Mouse (Mus musculus) embryonic facial prominence, embryonic 12.5 days (tissue): ENCODE results near the gene Krt86. TPM values are rescaled to one million over a fixed set of nuclear protein-coding genes. Genes with fewer than 3 reads are reported as not detected.

Source experiments
- ATAC-seq: fragments of 200-750 bp; cut with Nextera tagmentation; 2 replicates; pipeline ENCODE4 v1.8.0; 2017; ENCODE audit not compliant: insufficient number of reproducible peaks, insufficient read depth, low FRiP score, low TSS enrichment
- H3K27ac ChIP-seq: fragments of 300-500 bp; sonication (generic); 2 replicates; pipeline ENCODE4 v1.5.1; 2016; ENCODE audit warnings: mild to moderate bottlenecking
- H3K27me3 ChIP-seq: fragments of 300-500 bp; sonication (generic); 2 replicates; pipeline ENCODE4 v1.6.1; 2016; ENCODE audit warnings: mild to moderate bottlenecking, moderate library complexity
- H3K36me3 ChIP-seq: fragments of 300-500 bp; sonication (generic); 2 replicates; pipeline ENCODE4 v1.6.1; 2016; ENCODE audit warnings: mild to moderate bottlenecking
- H3K4me1 ChIP-seq: fragments of 300-500 bp; sonication (generic); 2 replicates; pipeline ENCODE4 v1.6.1; 2016
- H3K4me2 ChIP-seq: fragments of 300-500 bp; sonication (generic); replicated peaks from 2 replicates; pipeline ENCODE4 v1.6.1; 2016; ENCODE audit warnings: mild to moderate bottlenecking, moderate library complexity
- H3K4me3 ChIP-seq: fragments of 300-500 bp; sonication (generic); 2 replicates; pipeline ENCODE4 v1.5.1; 2016; ENCODE audit warnings: mild to moderate bottlenecking
- H3K9ac ChIP-seq: fragments of 300-500 bp; sonication (generic); 2 replicates; pipeline ENCODE4 v1.6.1; 2016; ENCODE audit warnings: mild to moderate bottlenecking, moderate library complexity
- H3K9me3 ChIP-seq: fragments of 300-500 bp; sonication (generic); 2 replicates; pipeline ENCODE4 v1.6.1; 2016; ENCODE audit warnings: mild to moderate bottlenecking, moderate library complexity
- WGBS: fragments of 180-500 bp; shearing (Covaris S2); methylation state at CpG from one replicate; pipeline ENCODE4 v1.1.7; 2016; 5-methylcytosine and 5-hydroxymethylcytosine counted together
- polyA plus RNA-seq: library from polyadenylated mRNA; unstranded; fragments of >200 nt; fragmentation: Nextera tagmentation; extraction: Ambion mirVana; gene quantifications from 2 replicates; pipeline ENCODE4 v1.2.1, GENCODE M21; 2016

The Krt86 gene
- polyA plus RNA-seq, 1 experiment from 2014 or later = not detected

DNA sequence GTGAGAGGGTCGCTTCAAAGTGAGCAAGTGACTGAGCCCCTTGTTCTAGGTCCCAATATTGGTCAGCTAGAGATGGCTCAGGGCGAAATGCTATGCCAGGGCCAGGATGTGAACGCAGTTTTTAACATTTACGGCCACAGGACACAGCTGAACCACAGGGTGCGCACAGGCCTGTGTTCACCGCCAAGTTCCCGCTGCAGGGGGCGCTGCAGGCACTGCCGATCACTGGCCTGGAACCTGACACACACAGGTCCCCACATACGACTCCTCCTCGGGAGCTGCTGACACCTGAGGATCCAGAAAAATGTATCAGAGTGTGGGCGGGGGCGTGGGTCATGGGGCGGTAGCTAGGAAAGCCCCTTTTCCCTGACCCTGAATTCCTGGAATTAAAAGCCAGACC lies 14.0 kb upstream of the Krt86 start:
- Histone ChIP-seq H3K4me3 (no peak overlapping the region), H3K27ac (no peak overlapping the region), H3K9ac (no peak overlapping the region), H3K4me1 (no peaks in the 10 kb centered on the region), H3K36me3 (no peaks in the 10 kb centered on the region), H3K9me3 (no peaks in the 10 kb centered on the region), H3K4me2 (no peak overlapping the region), H3K27me3 (no peaks in the 10 kb centered on the region)
- WGBS = 74% methylated on average over 14 of the region's 14 CpGs
- no peak for ATAC-seq

DNA sequence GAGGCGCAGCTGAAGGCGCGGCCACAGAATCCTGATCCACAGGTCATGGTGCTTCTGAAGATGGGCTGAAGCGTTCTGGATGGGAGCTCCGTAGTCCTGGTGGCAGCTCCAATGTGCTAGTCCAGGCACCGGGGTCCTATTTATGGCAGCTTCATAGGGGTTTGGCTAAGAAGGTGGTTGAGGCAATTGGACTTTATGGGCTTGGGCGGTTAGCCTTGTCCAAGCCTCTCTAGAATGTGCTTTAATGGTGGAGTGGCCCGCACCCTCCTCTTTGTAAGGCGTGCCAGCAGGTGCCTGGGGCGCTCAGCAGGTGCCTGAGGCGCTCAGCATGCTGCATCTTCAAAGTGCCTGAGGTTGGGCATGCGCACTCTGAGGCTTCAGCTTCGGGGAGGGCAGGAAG lies 9.6 kb upstream of the Krt86 start, which contains the start of gene Krt81:
Gene Krt81 (minus strand): TSS at position 101 of the 400 bp plus-strand sequence.
- Histone ChIP-seq H3K4me2 (no peak within 1 kb of the TSS), H3K9me3 (no peaks in the 10 kb centered on the region), H3K4me1 (no peaks in the 10 kb centered on the region), H3K27ac (no peak within 1 kb of the TSS), H3K9ac (no peak within 1 kb of the TSS), H3K4me3 (no peak within 1 kb of the TSS), H3K36me3 (no peaks in the 10 kb centered on the region), H3K27me3 (no peaks in the 10 kb centered on the region)
- no peak for ATAC-seq
- 82% methylated on average over 13 of the region's 13 CpGs for WGBS

- Histone ChIP-seq H3K9me3 (no peaks in the 10 kb centered on the region), H3K4me1 (no peaks in the 10 kb centered on the region), H3K27ac (no peak overlapping the region), H3K4me3 (no peak overlapping the region), H3K36me3 (no peaks in the 10 kb centered on the region), H3K9ac (no peak overlapping the region), H3K4me2 (no peak overlapping the region), H3K27me3 (no peaks in the 10 kb centered on the region)
- ATAC-seq = no peak
- 83% methylated on average over 4 of the region's 4 CpGs for WGBS
Measured at GRCm38 (mm10) chr15:101469093-101469492, 4.2 kb upstream of the Krt86 start.

GRCm38 (mm10) chr15:101479007-101479665 lies 5.9 kb downstream of the Krt86 start:
- Histone ChIP-seq H3K4me3 (peak overlapping the region; percentile 37), H3K27ac (no peak overlapping the region), H3K27me3 (peaks cover 7% of the 10 kb centered on the region), H3K4me1 (peaks cover 2% of the 10 kb centered on the region; the same call in 1 of the 2 replicates), H3K9me3 (no peaks in the 10 kb centered on the region), H3K4me2 (peak overlapping the region; percentile 65), H3K36me3 (no peaks in the 10 kb centered on the region), H3K9ac (peak overlapping the region; percentile 22; the same call in 1 of the 2 replicates)
- WGBS = 10% methylated on average over 31 of the region's 31 CpGs
- 0 out of 2 replicates have a peak, but pooled peaks have one; percentile 45 for ATAC-seq

- peak overlapping the region; percentile 65 for H3K4me2 ChIP-seq
- H3K27ac ChIP-seq = no peak overlapping the region
- H3K4me1 ChIP-seq = peaks cover 2% of the 10 kb centered on the region; the same call in 1 of the 2 replicates
- H3K9ac ChIP-seq = 0 out of 2 replicates have a peak overlapping the region, but pooled peaks have one; percentile 22
- no peaks in the 10 kb centered on the region for H3K36me3 ChIP-seq
- H3K4me3 ChIP-seq = peak overlapping the region; percentile 37
- peaks cover 6% of the 10 kb centered on the region for H3K27me3 ChIP-seq
- H3K9me3 ChIP-seq = no peaks in the 10 kb centered on the region
- 35% methylated on average over 11 of the region's 11 CpGs for WGBS
- ATAC-seq = no peak
Measured at GRCm38 (mm10) chr15:101479666-101480060, 6.4 kb downstream of the Krt86 start.

DNA sequence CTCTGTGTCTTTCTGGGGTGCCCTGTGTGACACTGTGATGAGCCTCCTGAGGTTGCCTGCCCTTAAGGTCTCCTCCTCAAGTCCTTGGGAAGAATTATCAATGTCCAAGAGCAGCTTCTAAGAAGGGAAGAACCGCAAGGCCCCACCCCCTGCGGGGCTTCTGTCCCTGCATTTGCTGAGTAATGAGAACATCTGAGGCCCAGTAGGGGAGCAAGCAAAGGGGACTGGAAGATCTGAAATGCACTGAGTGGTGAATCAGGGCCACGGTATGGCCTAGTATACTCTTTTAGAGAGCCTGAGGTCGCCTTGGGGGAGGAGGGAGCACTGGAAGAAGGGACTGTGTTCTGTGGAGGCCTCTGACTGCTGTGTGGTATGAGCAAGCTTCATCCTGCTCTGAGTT lies 8.8 kb downstream of the Krt86 start:
- Histone ChIP-seq H3K36me3 (no peaks in the 10 kb centered on the region), H3K4me1 (peaks cover 2% of the 10 kb centered on the region; the same call in 1 of the 2 replicates), H3K4me3 (no peak overlapping the region), H3K27me3 (peaks cover 4% of the 10 kb centered on the region), H3K4me2 (no peak overlapping the region), H3K9ac (no peak overlapping the region), H3K9me3 (no peaks in the 10 kb centered on the region), H3K27ac (no peak overlapping the region)
- no peak for ATAC-seq
- 45% methylated on average over 4 of the region's 4 CpGs for WGBS

- no peaks in the 10 kb centered on the region for H3K9me3 ChIP-seq
- no peaks in the 10 kb centered on the region for H3K36me3 ChIP-seq
- ATAC-seq = no peak
- no peak overlapping the region for H3K27ac ChIP-seq
- no peak overlapping the region for H3K9ac ChIP-seq
- H3K4me1 ChIP-seq = peaks cover 2% of the 10 kb centered on the region; the same call in 1 of the 2 replicates
- H3K4me2 ChIP-seq = no peak overlapping the region
- H3K27me3 ChIP-seq = peaks cover 4% of the 10 kb centered on the region
- H3K4me3 ChIP-seq = no peak overlapping the region
- 79% methylated on average over 1 of the region's 1 CpGs for WGBS
Measured at GRCm38 (mm10) chr15:101483646-101484045, 10.4 kb downstream of the Krt86 start.

GRCm38 (mm10) chr15:101484939-101485338 lies 11.7 kb downstream of the Krt86 start:
- WGBS = 86% methylated on average over 1 of the region's 1 CpGs
- Histone ChIP-seq H3K4me3 (no peak overlapping the region), H3K4me1 (no peaks in the 10 kb centered on the region)

GRCm38 (mm10) chr15:101485911-101486635 lies 12.8 kb downstream of the Krt86 start:
- no peaks in the 10 kb centered on the region for H3K9me3 ChIP-seq
- 65% methylated on average over 11 of the region's 11 CpGs for WGBS

More at GRCm38 (mm10) chr15:101484939-101485338, 11.7 kb downstream of the Krt86 start:
- no peak overlapping the region for H3K4me2 ChIP-seq
- no peaks in the 10 kb centered on the region for H3K9me3 ChIP-seq
- no peak overlapping the region for H3K9ac ChIP-seq
- ATAC-seq = no peak
- H3K27me3 ChIP-seq = no peaks in the 10 kb centered on the region
- no peaks in the 10 kb centered on the region for H3K36me3 ChIP-seq
- H3K27ac ChIP-seq = no peak overlapping the region

GRCm38 (mm10) chr15:101491431-101491830 lies 18.2 kb downstream of the Krt86 start, which contains the start of gene Krt83:
Gene Krt83 (minus strand): TSS chr15:101491512.
- Histone ChIP-seq H3K4me3 (no peak within 1 kb of the TSS), H3K27me3 (no peaks in the 10 kb centered on the region), H3K4me1 (no peaks in the 10 kb centered on the region), H3K36me3 (no peaks in the 10 kb centered on the region), H3K9ac (no peak within 1 kb of the TSS), H3K27ac (no peak within 1 kb of the TSS), H3K4me2 (no peak within 1 kb of the TSS), H3K9me3 (no peaks in the 10 kb centered on the region)
- no peak for ATAC-seq
- WGBS = 90% methylated on average over 6 of the region's 6 CpGs

More at GRCm38 (mm10) chr15:101485911-101486635, 12.8 kb downstream of the Krt86 start:
- H3K27ac ChIP-seq = no peak overlapping the region
- H3K36me3 ChIP-seq = no peaks in the 10 kb centered on the region
- no peaks in the 10 kb centered on the region for H3K27me3 ChIP-seq
- H3K4me2 ChIP-seq = no peak overlapping the region
- no peaks in the 10 kb centered on the region for H3K4me1 ChIP-seq
- H3K9ac ChIP-seq = no peak overlapping the region
- no peak overlapping the region for H3K4me3 ChIP-seq
- no peak for ATAC-seq

DNA sequence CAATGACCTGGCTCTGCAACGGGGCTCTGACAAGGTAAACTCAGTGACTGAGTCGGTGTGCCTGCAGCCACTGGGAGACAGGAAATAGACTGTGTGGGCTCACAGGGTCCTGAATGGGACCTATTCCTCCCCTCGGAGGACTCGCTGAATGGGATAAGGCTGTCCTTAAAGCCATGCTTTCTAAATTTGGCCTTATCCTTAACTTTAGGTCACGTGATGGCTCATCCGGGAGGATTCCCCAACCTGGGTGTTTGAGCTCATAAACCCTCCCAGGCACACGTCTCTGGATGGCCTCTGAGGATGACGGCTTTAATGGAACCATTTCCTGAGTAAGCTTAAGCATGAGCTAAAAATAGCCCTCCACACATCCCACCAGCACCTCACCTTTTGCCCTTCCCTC lies 19.4 kb downstream of the Krt86 start:
- Histone ChIP-seq H3K9ac (no peak overlapping the region), H3K4me2 (no peak overlapping the region), H3K9me3 (no peaks in the 10 kb centered on the region), H3K36me3 (no peaks in the 10 kb centered on the region), H3K27ac (no peak overlapping the region), H3K4me3 (no peak overlapping the region), H3K4me1 (no peaks in the 10 kb centered on the region), H3K27me3 (no peaks in the 10 kb centered on the region)
- WGBS = 50% methylated on average over 8 of the region's 8 CpGs
- ATAC-seq = no peak

DNA sequence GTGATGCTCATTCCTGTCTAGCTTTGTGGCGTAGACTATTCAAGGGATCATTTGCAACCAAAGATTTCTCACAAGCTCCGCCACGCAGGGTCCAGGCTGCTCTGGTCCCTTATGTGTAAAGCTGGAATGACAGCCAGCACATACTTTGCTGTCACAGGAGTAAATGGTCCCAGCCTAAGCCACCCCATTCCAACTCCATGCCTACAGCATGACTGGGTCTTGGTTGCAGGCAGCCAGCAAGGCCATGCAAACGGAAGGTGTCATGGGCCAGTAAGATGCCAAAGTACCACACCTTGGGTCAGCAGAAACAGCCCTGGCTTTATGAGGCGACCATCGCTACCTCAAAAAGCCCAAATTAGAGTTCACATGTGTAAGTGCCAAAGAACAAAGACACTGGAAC lies 20.4 kb downstream of the Krt86 start:
- no peak overlapping the region for H3K9ac ChIP-seq
- no peaks in the 10 kb centered on the region for H3K9me3 ChIP-seq
- H3K27ac ChIP-seq = no peak overlapping the region
- H3K36me3 ChIP-seq = no peaks in the 10 kb centered on the region
- H3K27me3 ChIP-seq = no peaks in the 10 kb centered on the region
- ATAC-seq = no peak
- no peak overlapping the region for H3K4me3 ChIP-seq
- WGBS = 87% methylated on average over 6 of the region's 6 CpGs
- no peak overlapping the region for H3K4me2 ChIP-seq
- H3K4me1 ChIP-seq = no peaks in the 10 kb centered on the region
